Mouse (Mus musculus) MEL (cell line): ENCODE data around the gene Kcnc4. TPM values are rescaled to one million over a fixed set of nuclear protein-coding genes. Genes with fewer than 3 reads are reported as not detected.

Source experiments
- DNase-seq: peaks from one replicate; pipeline ENCODE4 v3.0.0; 2011; ENCODE audit warnings: low read depth, low spot score
- H3K27ac ChIP-seq: 2 replicates; pipeline ENCODE4 v1.5.1; 2012; ENCODE audit warnings: low read depth, mild to moderate bottlenecking, control low read depth, low read length, moderate library complexity; ENCODE audit not compliant: control insufficient read depth
- H3K27me3 ChIP-seq, 2 experiments: fragments of 150-350 bp in 1 of 2; sonication (generic) in 1 of 2; 2 replicates each; pipeline ENCODE4 v1.6.1; 2012; ENCODE audit warnings: low read length in 2 of 2, mild to moderate bottlenecking in 2 of 2, improper control_type of control experiment in 1 of 2, moderate library complexity in 1 of 2; ENCODE audit not compliant: insufficient read depth in 2 of 2, control insufficient read depth in 1 of 2
- H3K36me3 ChIP-seq, 2 experiments: 2 replicates each; pipeline ENCODE4 v1.6.1; 2012 to 2014; ENCODE audit warnings: low read length in 2 of 2, improper control_type of control experiment in 1 of 2, inconsistent platforms in 1 of 2, mild to moderate bottlenecking in 1 of 2; ENCODE audit not compliant: insufficient read depth in 2 of 2, control insufficient read depth in 1 of 2
- H3K4me1 ChIP-seq, 2 experiments: fragments of 150-350 bp in 1 of 2; sonication (generic) in 1 of 2; 2 replicates each; pipeline ENCODE4 v1.6.1; 2012; ENCODE audit warnings: low read length in 2 of 2, improper control_type of control experiment in 1 of 2, mild to moderate bottlenecking in 1 of 2; ENCODE audit not compliant: insufficient read depth in 2 of 2, control insufficient read depth in 1 of 2
- H3K4me3 ChIP-seq, 2 experiments: fragments of 150-350 bp in 1 of 2; sonication (generic) in 1 of 2; 2 replicates each; pipeline ENCODE4 v1.5.1; 2012; ENCODE audit warnings: low read depth in 2 of 2, low read length in 2 of 2, mild to moderate bottlenecking in 2 of 2, moderate library complexity in 2 of 2, control low read depth in 1 of 2, improper control_type of control experiment in 1 of 2; ENCODE audit not compliant: control insufficient read depth in 1 of 2, insufficient read depth in 1 of 2
- H3K79me2 ChIP-seq: 2 replicates; pipeline ENCODE4 v1.6.1; 2012; ENCODE audit warnings: mild to moderate bottlenecking, low read length, moderate library complexity; ENCODE audit not compliant: control insufficient read depth, poor library complexity, insufficient read depth
- H3K9ac ChIP-seq: 2 replicates; pipeline ENCODE4 v1.6.1; 2012; ENCODE audit warnings: low read depth, mild to moderate bottlenecking, control low read depth, low read length, moderate library complexity; ENCODE audit not compliant: control insufficient read depth, poor library complexity, severe bottlenecking
- H3K9me3 ChIP-seq: fragments of 150-350 bp; sonication (generic); replicated peaks from 2 replicates; pipeline ENCODE4 v1.6.1; 2012; ENCODE audit warnings: mild to moderate bottlenecking, low read length, improper control_type of control experiment, moderate library complexity; ENCODE audit not compliant: insufficient read depth
- BHLHE40 ChIP-seq: IDR thresholded peaks from 2 replicates; pipeline ENCODE4 v1.6.1; 2012; ENCODE audit warnings: low read depth, mild to moderate bottlenecking, inconsistent platforms, low read length, improper control_type of control experiment, borderline replicate concordance
- CHD1 ChIP-seq: IDR thresholded peaks from 2 replicates; pipeline ENCODE4 v1.6.1; 2012; ENCODE audit warnings: low read depth, mild to moderate bottlenecking, inconsistent platforms, low read length, improper control_type of control experiment
- CHD2 ChIP-seq: IDR thresholded peaks from 2 replicates; pipeline ENCODE4 v1.6.1; 2011; ENCODE audit warnings: low read length, improper control_type of control experiment
- E2F4 ChIP-seq: IDR thresholded peaks from 2 replicates; pipeline ENCODE4 v1.6.1; 2011; ENCODE audit warnings: low read depth, low read length, improper control_type of control experiment, borderline replicate concordance
- EP300 ChIP-seq, 2 experiments: IDR thresholded peaks; 2 replicates each; pipeline ENCODE4 v1.6.1; 2011; ENCODE audit warnings: improper control_type of control experiment in 2 of 2, low read length in 2 of 2, low read depth in 1 of 2, mild to moderate bottlenecking in 1 of 2
- ETS1 ChIP-seq: IDR thresholded peaks from 2 replicates; pipeline ENCODE4 v1.6.1; 2012; ENCODE audit warnings: low read depth, mild to moderate bottlenecking, inconsistent platforms, low read length, improper control_type of control experiment, moderate library complexity
- GATA1 ChIP-seq: IDR thresholded peaks from 2 replicates; pipeline ENCODE4 v1.6.1; 2011; ENCODE audit warnings: low read depth, low read length, improper control_type of control experiment
- HCFC1 ChIP-seq: IDR thresholded peaks from 2 replicates; pipeline ENCODE4 v1.6.1; 2012; ENCODE audit warnings: low read depth, mild to moderate bottlenecking, inconsistent platforms, low read length, improper control_type of control experiment, moderate library complexity
- MAZ ChIP-seq: IDR thresholded peaks from 2 replicates; pipeline ENCODE4 v1.6.1; 2012; ENCODE audit warnings: low read depth, mild to moderate bottlenecking, inconsistent platforms, low read length, improper control_type of control experiment
- POLR2AphosphoS2 ChIP-seq: IDR thresholded peaks from 2 replicates; pipeline ENCODE4 v1.6.1; 2011; ENCODE audit warnings: low read length, improper control_type of control experiment
- POLR2AphosphoS5 ChIP-seq: IDR thresholded peaks from 2 replicates; pipeline ENCODE4 v1.6.1; 2012; ENCODE audit warnings: low read depth, borderline replicate concordance, mild to moderate bottlenecking, inconsistent platforms, low read length, moderate library complexity, mixed read lengths
- RAD21 ChIP-seq: IDR thresholded peaks from 2 replicates; pipeline ENCODE4 v1.6.1; 2011; ENCODE audit warnings: mild to moderate bottlenecking, low read depth, low read length, improper control_type of control experiment
- RCOR1 ChIP-seq: IDR thresholded peaks from 2 replicates; pipeline ENCODE4 v1.6.1; 2012; ENCODE audit warnings: low read depth, mild to moderate bottlenecking, inconsistent platforms, low read length, improper control_type of control experiment
- SMC3 ChIP-seq: IDR thresholded peaks from 2 replicates; pipeline ENCODE4 v1.6.1; 2011; ENCODE audit warnings: low read depth, low read length, improper control_type of control experiment
- TAL1 ChIP-seq: IDR thresholded peaks from 2 replicates; pipeline ENCODE4 v1.6.1; 2012; ENCODE audit warnings: mild to moderate bottlenecking, inconsistent platforms, low read length, moderate library complexity, mixed read lengths
- USF1 ChIP-seq: IDR thresholded peaks from 2 replicates; pipeline ENCODE4 v1.6.1; 2014; ENCODE audit warnings: low read depth, mild to moderate bottlenecking, inconsistent platforms, low read length, improper control_type of control experiment, moderate library complexity
- USF2 ChIP-seq, 2 experiments: IDR thresholded peaks; 2 replicates each; pipeline ENCODE4 v1.6.1; 2011 to 2012; ENCODE audit warnings: improper control_type of control experiment in 2 of 2, low read length in 2 of 2, borderline replicate concordance in 1 of 2, inconsistent platforms in 1 of 2, low read depth in 1 of 2, mild to moderate bottlenecking in 1 of 2; ENCODE audit not compliant: insufficient read depth in 1 of 2
- ZMIZ1 ChIP-seq: IDR thresholded peaks from 2 replicates; pipeline ENCODE4 v1.6.1; 2012; ENCODE audit warnings: low read depth, mild to moderate bottlenecking, inconsistent platforms, low read length, improper control_type of control experiment, moderate library complexity
- ZNF384 ChIP-seq: IDR thresholded peaks from 2 replicates; pipeline ENCODE4 v1.6.1; 2012; ENCODE audit warnings: low read depth, mild to moderate bottlenecking, inconsistent platforms, low read length, improper control_type of control experiment
- polyA plus RNA-seq, 2 experiments: library from polyadenylated mRNA; stranded (reverse) in 1 of 2; unstranded in 1 of 2; fragments of >175 nt in 1 of 2; fragments of >200 nt in 1 of 2; gene quantifications; 2 replicates each; pipeline versions ENCODE4 v1.2.1 to v1.2.4; 2012; ENCODE audit warnings: low replicate concordance in 2 of 2, low read depth in 1 of 2; ENCODE audit not compliant: insufficient read length in 2 of 2, insufficient read depth in 1 of 2, missing spikeins in 1 of 2
- total RNA-seq: library from RNA; depleted of rRNA; stranded (reverse); fragments of 300-350 nt; gene quantifications from 2 replicates; pipeline ENCODE4 v1.2.3, GENCODE M21; 2012

Kcnc4 gene
- total and polyA plus RNA-seq, 3 experiments: not detected

GRCm38 (mm10) chr3:107506531-107506930, 47.2 kb upstream of the Kcnc4 start:
- TF ChIP-seq BHLHE40 (no peak), RCOR1 (no peak), POLR2AphosphoS5 (no peak)
- TF ChIP-seq, all 39 proteins: peak for 0
- Histone ChIP-seq H3K9me3 (no peaks in the 10 kb centered on the region), H3K27me3 (peaks cover 8 to 9% of the 10 kb centered on the region in 2 experiments; a peak in 3 of 4 replicates), H3K36me3 (no peaks in the 10 kb centered on the region), H3K4me3 (no peak overlapping the region), H3K9ac (no peak overlapping the region), H3K79me2 (no peaks in the 10 kb centered on the region), H3K4me1 (no peaks in the 10 kb centered on the region), H3K27ac (no peak overlapping the region)
- no peak for DNase-seq

GRCm38 (mm10) chr3:107505464-107506367, 46.4 kb upstream of the Kcnc4 start:
- no peak for TF ChIP-seq USF2 (IDR thresholded peaks at IDR 0.05; ENCODE audit: borderline replicate concordance in 1 of 2, insufficient read depth in 1 of 2, low read depth in 1 of 2, low read length in 2 of 2)
- TF ChIP-seq CHD2: no peak
- TF ChIP-seq POLR2AphosphoS2: no peak
- no peak for TF ChIP-seq EP300 (IDR thresholded peaks at IDR 0.05; ENCODE audit: low read depth in 1 of 2, low read length in 2 of 2)
- no peak for TF ChIP-seq CHD1
- TF ChIP-seq E2F4: no peak
- no peak for TF ChIP-seq RAD21
- TF ChIP-seq USF1: no peak
- TF ChIP-seq BHLHE40: no peak
- no peak for TF ChIP-seq HCFC1
- TF ChIP-seq GATA1: no peak
- no peak for TF ChIP-seq ZNF384
- no peak for TF ChIP-seq SMC3
- TF ChIP-seq ZMIZ1: no peak
- TF ChIP-seq ETS1: no peak
- TF ChIP-seq MAZ: no peak
- TF ChIP-seq TAL1: no peak
- TF ChIP-seq, all 39 proteins: peak for 0
- no peak overlapping the region for H3K27ac ChIP-seq
- no peak overlapping the region for H3K9ac ChIP-seq
- H3K36me3 ChIP-seq: no peaks in the 10 kb centered on the region
- H3K9me3 ChIP-seq: no peaks in the 10 kb centered on the region
- no peak overlapping the region for H3K4me3 ChIP-seq
- no peaks in the 10 kb centered on the region for H3K4me1 ChIP-seq
- no peak for DNase-seq
- H3K27me3 ChIP-seq: peaks cover 6 to 8% of the 10 kb centered on the region in 2 experiments; a peak in 3 of 4 replicates
- no peaks in the 10 kb centered on the region for H3K79me2 ChIP-seq
